Mouse (Mus musculus) bone marrow macrophage, adult 2 months (primary cell): ENCODE data around the gene Lbh.

Experiments
- CTCF ChIP-seq: IDR thresholded peaks from 2 replicates; pipeline ENCODE4 v1.5.1; 2012; ENCODE audit warnings: low read depth, mild to moderate bottlenecking, low read length, moderate library complexity
- POLR2A ChIP-seq: IDR thresholded peaks from 2 replicates; pipeline ENCODE4 v1.6.1; 2012; ENCODE audit warnings: mild to moderate bottlenecking, low read depth, low read length, borderline replicate concordance

DNA sequence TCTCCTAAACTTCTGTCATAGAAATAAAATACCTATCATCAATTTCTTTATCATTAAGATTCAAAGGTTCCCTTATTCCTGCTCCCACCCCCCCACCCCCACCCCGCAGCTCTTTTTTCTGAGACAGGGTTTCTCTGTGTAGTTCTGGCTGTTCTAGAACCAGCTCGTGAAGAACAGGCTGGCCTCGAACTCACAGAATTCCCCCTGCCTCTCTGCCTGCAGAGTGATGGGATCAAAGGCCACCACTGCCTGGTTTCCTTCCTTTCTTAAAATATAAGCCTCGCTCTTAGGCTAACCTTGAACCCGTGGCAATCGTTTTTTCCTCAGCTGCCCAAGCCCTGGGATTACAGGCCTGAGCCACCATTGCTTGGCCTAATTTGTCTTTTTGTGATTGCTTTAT, 26.5 kb upstream of the Lbh start:
- TF ChIP-seq CTCF = no peak
- no peak for TF ChIP-seq POLR2A
